Mouse (Mus musculus) small intestine, adult 2 months (tissue): ENCODE measurements around the gene Acoxl. TPM values are rescaled to one million over a fixed set of nuclear protein-coding genes. Genes with fewer than 3 reads are reported as not detected.
A peak's percentile ranks its signal among the peaks of the same experiment; 100 is the strongest.

Source experiments
- H3K27ac ChIP-seq: fragments of 200-500 bp; 2 replicates; pipeline ENCODE4 v1.5.1; 2012; ENCODE audit warnings: low read depth, low read length, control low read depth, inconsistent platforms; ENCODE audit not compliant: insufficient read depth
- H3K27me3 ChIP-seq: fragments of 200-500 bp; 2 replicates; pipeline ENCODE4 v1.6.1; 2012; ENCODE audit warnings: mild to moderate bottlenecking, moderate library complexity, low read length, inconsistent platforms; ENCODE audit not compliant: control insufficient read depth, insufficient read depth
- H3K36me3 ChIP-seq: fragments of 200-500 bp; 2 replicates; pipeline ENCODE4 v1.6.1; 2012; ENCODE audit warnings: mild to moderate bottlenecking, low read length, control low read depth, inconsistent platforms; ENCODE audit not compliant: control insufficient read depth, insufficient read depth
- H3K4me1 ChIP-seq: fragments of 200-500 bp; 2 replicates; pipeline ENCODE4 v1.6.1; 2012; ENCODE audit warnings: low read length, inconsistent platforms, mixed read lengths; ENCODE audit not compliant: control insufficient read depth, insufficient read depth, insufficient read length
- H3K4me3 ChIP-seq: fragments of 200-500 bp; 2 replicates; pipeline ENCODE4 v1.5.1; 2012; ENCODE audit warnings: low read depth, mild to moderate bottlenecking, control low read depth, inconsistent platforms, low read length, moderate library complexity
- CTCF ChIP-seq: fragments of 200-500 bp; IDR thresholded peaks from 2 replicates; pipeline ENCODE4 v1.5.1; 2012; ENCODE audit warnings: low read depth, mild to moderate bottlenecking, control low read depth, inconsistent platforms, low read length, moderate library complexity, mixed read lengths; ENCODE audit not compliant: insufficient replicate concordance, insufficient read length; ENCODE audit errors: extremely low read depth
- POLR2A ChIP-seq: fragments of 200-500 bp; IDR thresholded peaks from 2 replicates; pipeline ENCODE4 v1.6.1; 2012; ENCODE audit warnings: low read depth, mild to moderate bottlenecking, control low read depth, inconsistent platforms, low read length, moderate library complexity
- WGBS: fragments of 180-500 bp; shearing (Covaris S2); methylation state at CpG from one replicate; pipeline ENCODE4 v1.1.7; 2018; 5-methylcytosine and 5-hydroxymethylcytosine counted together
- polyA plus RNA-seq: library from polyadenylated mRNA; depleted of rRNA; stranded (reverse); fragments of >200 nt; gene quantifications from 2 replicates; pipeline ENCODE4 v1.2.3, GENCODE M21; 2012

Gene Acoxl
- polyA plus RNA-seq, 1 experiment = 0.23 TPM

DNA sequence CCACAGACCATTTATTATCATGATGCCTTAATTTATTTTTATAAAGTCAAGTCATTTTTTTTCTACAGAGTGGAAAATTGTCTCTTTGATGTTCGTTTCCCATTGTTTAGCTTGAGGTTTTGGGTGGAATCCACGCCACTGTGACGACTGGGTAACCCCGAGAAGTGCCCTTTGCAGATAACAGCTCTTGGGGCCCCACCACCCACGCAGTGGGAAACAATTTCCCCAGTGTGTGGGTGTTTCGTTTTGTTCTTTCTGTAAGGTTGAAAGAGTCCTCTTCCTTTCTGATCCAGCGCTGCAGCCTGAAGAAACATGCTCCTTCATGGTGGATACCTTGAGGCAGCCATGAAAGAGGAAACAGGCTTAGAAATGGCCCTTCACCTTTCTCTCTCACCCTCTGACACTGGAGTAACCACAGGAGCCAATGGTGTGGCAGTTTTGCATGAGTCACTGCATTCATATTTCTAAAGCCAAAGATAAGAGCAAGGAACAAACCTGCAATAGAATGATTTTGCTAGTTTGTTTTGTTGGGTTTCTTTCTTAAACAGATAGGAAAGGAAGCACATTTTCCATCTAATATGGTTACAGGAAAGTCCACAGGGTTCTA lies 78.2 kb downstream of the Acoxl start:
- 50% methylated on average over 7 of the region's 7 CpGs for WGBS
- H3K36me3 ChIP-seq = no peaks in the 10 kb centered on the region

DNA sequence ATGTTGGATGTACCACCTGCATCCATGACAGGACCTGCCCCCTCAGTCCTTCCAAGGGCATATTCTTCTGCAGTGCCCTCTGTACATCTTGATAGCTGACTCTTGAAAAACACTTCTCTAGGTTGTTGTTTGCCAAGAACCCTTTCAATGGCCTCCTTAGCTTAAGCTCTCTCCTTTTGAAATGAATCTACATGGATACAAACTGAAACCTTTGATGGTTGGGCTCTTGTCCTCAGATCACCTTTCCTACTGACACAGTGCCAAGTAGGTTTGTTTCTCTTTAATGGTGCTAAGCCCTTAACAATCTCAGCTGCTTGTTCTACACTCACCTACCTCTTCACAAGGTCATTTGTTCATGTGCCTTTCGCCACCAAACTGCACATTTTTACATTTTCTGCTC lies 81.1 kb downstream of the Acoxl start:
- H3K27me3 ChIP-seq = no peaks in the 10 kb centered on the region
- 68% methylated on average over 1 of the region's 1 CpGs for WGBS
- no peak overlapping the region for H3K27ac ChIP-seq
- H3K4me3 ChIP-seq = no peak overlapping the region
- no peaks in the 10 kb centered on the region for H3K36me3 ChIP-seq
- TF ChIP-seq CTCF (no peak), POLR2A (no peak)
- H3K4me1 ChIP-seq = no peaks in the 10 kb centered on the region; the same call in 1 of the 2 replicates

More for the DNA sequence above, 78.2 kb downstream of the Acoxl start:
- Histone ChIP-seq H3K4me3 (no peak overlapping the region), H3K4me1 (no peaks in the 10 kb centered on the region; the same call in 1 of the 2 replicates), H3K27ac (no peak overlapping the region), H3K27me3 (no peaks in the 10 kb centered on the region)
- no peak for TF ChIP-seq CTCF
- TF ChIP-seq POLR2A = no peak

DNA sequence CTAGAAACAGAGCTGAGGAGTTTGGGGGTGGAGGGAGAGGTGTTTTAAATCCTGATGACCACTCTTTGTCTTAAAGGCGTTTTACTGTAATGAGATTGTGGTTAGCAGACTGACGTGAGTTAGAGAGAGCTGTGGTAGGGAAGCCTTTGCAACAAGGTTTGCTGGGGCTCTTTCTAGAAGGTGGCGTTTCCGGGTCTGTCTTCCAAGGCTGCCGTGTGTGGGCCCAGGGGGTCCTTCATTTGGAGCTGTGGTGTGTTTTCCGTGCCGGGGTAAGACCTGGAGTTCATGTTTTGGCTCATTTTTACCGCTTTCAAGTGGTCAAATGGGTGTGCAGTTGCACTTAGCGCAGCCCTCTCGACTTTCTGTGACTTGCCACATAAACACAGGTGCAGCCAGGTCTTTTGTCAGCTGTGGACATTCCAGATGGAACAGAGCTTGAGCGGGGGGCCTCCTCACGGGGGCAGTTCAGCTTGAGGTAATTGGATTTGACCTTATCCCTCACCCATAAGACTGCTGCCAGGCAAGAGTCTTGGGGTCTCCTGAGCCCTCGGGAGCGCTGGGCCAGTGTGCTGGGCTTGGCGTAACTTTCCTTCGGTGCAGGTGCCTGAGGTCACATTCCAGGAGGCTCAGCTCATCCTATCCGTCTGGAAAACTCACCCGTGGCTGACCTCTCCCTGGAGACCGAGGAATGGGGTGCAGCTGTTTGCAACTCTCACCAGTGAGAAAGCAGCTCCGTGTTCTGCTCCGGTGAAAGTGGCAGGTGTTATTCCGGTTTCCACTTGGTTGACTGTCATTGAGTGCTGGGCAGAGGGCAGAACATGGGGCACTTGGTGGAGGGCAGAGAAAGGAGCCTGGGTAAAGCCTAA lies 83.6 kb downstream of the Acoxl start:
- Histone ChIP-seq H3K36me3 (no peaks in the 10 kb centered on the region), H3K27ac (peak overlapping the region; percentile 42; the same call in 1 of the 2 replicates), H3K27me3 (no peaks in the 10 kb centered on the region), H3K4me1 (no peaks in the 10 kb centered on the region), H3K4me3 (no peak overlapping the region)
- no peak for TF ChIP-seq POLR2A
- no peak for TF ChIP-seq CTCF
- 42% methylated on average over 22 of the region's 22 CpGs for WGBS

DNA sequence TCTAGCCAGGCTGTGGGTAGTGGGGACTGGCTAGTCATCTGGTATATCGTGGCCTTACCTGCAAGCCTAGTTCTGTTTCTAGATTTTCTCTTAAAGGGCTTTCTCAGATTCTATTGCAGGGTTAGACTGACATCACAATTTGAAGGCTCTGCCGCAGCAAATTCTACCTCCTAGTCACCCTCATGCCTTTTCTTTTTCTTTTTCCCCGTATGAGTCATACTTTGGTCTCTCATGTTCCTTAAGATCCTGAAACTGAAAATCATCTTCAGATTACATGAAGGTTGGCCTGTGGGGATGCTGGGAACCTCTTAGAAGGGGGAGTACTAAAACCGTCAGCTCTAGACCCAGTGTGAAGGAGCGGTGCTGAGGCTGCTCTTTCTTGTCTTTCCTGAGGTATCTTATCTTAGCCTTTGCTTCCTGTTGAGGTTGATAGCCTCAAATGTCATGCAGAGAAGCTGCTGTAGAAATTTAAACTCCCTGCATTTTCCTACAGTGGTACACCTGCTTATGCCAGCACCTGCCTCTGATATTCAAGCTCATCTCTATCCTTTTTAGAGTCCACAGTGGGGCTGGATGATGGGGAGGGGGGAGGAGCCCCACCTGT lies 84.5 kb downstream of the Acoxl start:
- Histone ChIP-seq H3K4me3 (no peak overlapping the region), H3K4me1 (no peaks in the 10 kb centered on the region), H3K27me3 (no peaks in the 10 kb centered on the region), H3K36me3 (no peaks in the 10 kb centered on the region), H3K27ac (peak overlapping the region; percentile 7; the same call in 1 of the 2 replicates)
- 60% methylated on average over 5 of the region's 5 CpGs for WGBS
- TF ChIP-seq CTCF (no peak), POLR2A (no peak)

DNA sequence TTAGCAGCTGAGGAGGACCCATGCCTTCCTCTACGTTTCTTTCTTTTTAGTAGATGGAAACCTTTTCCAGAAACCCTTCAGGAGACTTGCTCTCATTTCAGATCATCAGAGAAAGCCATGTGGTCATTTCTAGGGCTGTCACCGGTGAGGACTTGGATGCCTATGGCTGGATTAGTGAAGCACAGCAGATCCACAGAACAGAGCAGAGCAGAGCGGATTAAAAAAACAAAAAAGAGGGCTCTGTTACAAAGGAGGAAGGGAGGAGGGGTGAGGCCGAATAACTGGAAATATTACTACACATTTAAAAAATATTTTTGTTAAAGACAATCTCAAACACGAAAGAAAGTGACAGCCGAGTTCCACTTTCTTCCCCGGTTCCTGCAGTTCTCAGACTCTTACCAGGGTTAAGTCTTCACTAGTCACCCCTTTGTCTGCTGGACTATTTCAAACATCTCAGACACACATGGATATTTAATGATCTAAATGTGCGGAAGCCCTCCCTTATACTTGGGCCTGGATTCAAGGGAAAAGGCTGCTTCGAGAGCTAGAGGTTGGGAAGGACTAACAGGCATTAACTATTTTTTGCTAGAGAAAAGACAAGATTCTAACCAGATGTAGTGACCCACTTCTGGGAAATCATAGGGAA lies 88.1 kb downstream of the Acoxl start:
- H3K27me3 ChIP-seq = no peaks in the 10 kb centered on the region
- H3K4me3 ChIP-seq = no peak overlapping the region
- H3K4me1 ChIP-seq = no peaks in the 10 kb centered on the region
- no peak for TF ChIP-seq CTCF
- no peak for TF ChIP-seq POLR2A
- H3K27ac ChIP-seq = no peak overlapping the region
- no peaks in the 10 kb centered on the region for H3K36me3 ChIP-seq
- 87% methylated on average over 9 of the region's 9 CpGs for WGBS

DNA sequence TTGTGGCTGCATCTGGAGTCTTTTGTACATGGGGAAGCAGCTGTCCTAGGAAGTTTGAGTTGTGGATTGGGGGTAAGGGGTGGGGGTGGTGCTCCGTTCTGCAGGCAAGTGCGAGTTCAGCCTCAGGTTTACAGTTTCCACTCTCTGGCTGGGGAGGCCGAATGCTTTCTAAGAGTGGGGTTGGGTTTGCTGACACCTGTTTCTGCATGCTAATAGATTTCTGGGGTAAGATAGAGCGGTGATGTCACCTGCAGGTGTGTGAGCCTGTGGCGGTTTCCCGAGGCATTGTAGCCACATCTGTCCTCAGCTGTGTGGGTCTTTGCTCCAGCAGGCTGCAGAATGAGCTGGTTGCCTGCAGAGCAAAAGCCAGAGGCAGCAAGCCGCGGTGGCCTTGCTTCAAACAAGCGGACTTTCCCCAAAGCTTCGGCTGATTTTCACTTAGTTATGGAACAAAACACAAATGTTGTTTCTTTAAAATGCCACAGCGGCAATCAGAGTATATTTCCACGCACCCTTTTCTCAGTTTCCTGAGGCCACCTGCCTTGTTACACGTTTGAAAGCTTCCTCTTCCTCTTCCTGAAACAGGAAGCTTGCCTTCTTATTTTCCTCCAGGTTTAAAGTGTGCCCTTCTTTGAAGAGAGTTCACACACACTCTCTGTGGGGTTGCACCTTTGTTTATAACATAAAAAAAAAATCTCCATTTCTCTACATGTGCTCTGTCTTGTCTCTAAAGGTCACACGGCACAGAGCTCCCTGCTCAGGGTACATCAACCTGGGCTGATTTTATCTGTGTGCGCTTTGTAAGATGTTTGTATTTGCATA lies 89.0 kb downstream of the Acoxl start:
- 35% methylated on average over 15 of the region's 15 CpGs for WGBS
- no peak for TF ChIP-seq POLR2A
- TF ChIP-seq CTCF = no peak
- no peak overlapping the region for H3K4me3 ChIP-seq
- H3K36me3 ChIP-seq = no peaks in the 10 kb centered on the region
- no peak overlapping the region for H3K27ac ChIP-seq
- no peaks in the 10 kb centered on the region for H3K4me1 ChIP-seq
- H3K27me3 ChIP-seq = no peaks in the 10 kb centered on the region
